Mouse (Mus musculus) gastrocnemius, postnatal 10 days (tissue): Measurements from ENCODE around the gene 1700020D05Rik. TPM values are rescaled to one million over a fixed set of nuclear protein-coding genes. Genes with fewer than 3 reads are reported as not detected.

Experiments
- DNase-seq: peaks from one replicate; pipeline ENCODE4 v3.0.0; 2021; ENCODE audit warnings: mixed read lengths
- total RNA-seq, 2 experiments: library from RNA; stranded (reverse); gene quantifications; 2 replicates each; pipeline ENCODE4 v1.2.3; 2021

The 1700020D05Rik gene
- total RNA-seq, 2 experiments from 2014 or later, result 0.47 to 1.4 TPM

GRCm38 (mm10) chr19:5475069-5475714, 28.4 kb downstream of the 1700020D05Rik start:
- DNase-seq, result no peak

DNA sequence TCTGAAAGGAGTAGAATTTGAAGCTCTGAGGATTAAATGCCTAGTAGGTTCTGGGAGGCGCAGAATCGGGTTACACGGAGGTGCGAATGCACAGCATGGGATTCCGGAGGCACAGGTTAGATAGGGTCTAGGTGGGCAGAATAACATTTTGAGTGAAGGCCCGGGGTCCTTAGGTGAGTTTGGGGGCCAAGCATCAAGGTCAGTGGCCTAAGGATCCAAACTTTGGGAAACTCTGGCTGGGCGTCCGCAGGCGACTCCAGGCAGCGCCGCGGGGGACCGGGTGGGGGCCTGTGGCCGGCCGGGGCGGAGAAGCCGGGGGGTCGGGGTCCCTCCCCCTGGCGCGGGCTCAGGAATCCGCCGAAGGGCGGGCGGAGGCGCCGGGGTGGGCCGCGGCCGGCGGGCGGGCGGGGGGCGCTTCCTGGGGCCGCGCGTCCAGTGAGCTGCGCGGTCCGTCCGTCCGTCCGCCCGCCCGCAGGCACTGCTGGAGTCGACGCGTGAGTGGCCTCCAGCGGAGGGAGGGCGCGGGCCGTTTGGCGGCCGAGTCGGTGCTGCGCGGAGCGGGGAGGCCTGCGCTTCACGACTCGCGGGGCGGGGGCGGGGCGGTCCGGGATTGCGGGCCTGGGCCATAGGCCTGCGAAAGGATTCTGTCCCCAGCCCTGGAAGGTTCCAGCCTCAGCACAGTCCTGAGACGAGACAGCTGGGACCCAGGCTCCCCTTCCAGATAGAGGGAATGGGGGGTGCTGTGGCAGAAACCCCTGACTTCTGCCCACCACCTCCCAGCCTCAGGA, 29.1 kb downstream of the 1700020D05Rik start:
- peak; percentile 72 for DNase-seq

DNA sequence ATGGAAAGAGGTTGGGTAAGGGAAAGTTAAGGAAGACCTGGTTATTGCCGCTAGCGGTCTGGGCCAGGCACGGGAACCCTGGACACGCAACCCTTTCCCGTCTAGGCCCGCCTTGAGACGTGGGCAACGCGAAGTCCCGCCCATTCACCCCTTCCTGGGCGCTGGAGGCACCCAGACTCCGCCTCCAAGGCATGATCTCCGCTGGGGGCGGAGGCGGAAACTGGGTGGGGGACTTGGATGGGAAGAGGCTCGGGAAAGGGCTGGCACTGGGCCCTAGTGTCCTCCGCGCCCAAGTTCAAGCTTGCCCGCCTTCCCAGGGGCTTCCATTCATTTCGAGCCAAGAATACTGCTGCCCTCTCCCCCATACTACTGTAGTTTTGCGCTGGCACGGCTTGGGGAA, 29.9 kb downstream of the 1700020D05Rik start, which contains the start of gene Efemp2:
Gene Efemp2 (plus strand): TSS at position 235 of the 400 bp plus-strand sequence.
- DNase-seq, result peak; percentile 69

GRCm38 (mm10) chr19:5472857-5473256, 30.7 kb downstream of the 1700020D05Rik start:
- no peak for DNase-seq

DNA sequence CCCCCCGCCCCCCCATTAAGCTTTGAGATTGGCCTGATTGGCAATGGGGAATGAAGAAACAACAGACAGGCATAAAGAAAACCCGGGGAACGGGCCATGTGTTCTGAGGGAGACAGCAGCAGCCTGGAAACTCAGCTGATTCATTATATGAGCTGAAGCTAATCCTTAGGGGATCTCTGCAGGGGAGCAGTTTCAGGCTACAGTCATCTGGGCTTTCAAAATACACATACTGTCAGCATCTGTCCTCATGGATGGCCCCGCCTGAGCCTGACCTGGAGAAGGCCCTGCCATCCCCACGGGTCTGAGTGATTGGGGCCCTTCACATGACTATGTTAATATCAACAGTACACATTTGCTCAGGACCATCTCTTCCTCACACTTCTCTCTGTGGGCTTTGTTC, 31.7 kb downstream of the 1700020D05Rik start:
- DNase-seq, result no peak

DNA sequence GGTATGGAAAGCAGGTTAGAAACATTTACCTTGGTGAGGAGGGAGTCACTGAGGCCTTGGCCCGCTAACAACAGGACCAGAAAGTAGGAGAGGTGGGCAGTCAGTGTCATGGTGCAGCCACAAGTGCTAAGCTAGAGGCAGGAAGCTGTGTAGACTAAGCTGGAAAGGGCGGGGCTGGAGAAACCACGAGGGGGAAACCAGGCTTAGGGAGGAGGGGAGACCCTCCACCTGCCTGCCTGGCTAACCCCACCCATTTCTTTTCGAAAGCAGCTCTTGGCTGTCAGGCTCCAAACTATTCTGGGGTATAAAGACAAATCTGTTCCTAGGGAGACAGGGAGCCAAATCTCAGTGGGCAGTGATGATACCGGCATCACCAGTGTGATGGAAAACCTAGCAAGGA, 35.2 kb downstream of the 1700020D05Rik start, which contains the start of gene Ctsw:
Gene Ctsw (minus strand): TSS at position 134 of the 400 bp plus-strand sequence.
- no peak for DNase-seq

GRCm38 (mm10) chr19:5466916-5467500, 36.6 kb downstream of the 1700020D05Rik start:
- DNase-seq, result no peak

- no peak for DNase-seq
Observed at GRCm38 (mm10) chr19:5465037-5465436, 38.5 kb downstream of the 1700020D05Rik start.

DNA sequence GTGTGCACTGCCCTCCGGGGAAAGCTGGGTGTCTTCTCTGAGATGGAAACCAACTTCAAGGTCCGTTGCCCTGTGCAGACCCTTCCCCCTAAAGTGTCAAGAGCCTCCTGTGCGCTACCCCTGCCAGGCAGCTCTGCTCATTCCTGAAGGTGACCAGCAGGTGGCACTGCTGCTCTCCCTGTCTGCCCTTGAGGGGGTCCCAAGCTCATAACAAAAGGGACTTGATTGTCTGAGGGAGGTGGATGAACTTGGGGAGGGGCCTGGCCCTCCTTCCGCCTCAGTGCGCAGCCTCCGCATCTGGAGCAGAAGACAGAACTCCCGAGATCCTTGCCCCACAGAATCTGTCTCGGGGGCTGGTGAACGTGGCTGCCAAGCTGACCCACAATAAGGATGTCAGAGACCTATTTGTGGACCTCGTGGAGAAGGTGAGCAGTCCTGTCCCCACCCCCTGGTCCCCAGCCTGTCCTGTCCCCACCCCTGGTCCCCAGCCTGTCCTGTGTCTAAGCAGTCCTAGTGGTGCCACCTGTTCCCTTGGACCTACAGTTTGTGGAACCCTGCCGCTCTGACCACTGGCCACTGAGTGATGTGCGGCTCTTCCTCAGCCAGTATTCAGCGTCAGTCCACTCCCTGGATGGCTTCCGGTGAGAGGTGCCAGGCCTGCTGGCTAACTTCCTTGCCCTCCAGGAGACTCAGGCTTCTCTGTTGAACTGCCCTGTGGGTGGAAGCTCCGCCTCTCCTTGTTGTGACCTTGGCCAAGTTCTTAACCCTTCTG, 39.6 kb downstream of the 1700020D05Rik start:
- peak; percentile 53 for DNase-seq

DNA sequence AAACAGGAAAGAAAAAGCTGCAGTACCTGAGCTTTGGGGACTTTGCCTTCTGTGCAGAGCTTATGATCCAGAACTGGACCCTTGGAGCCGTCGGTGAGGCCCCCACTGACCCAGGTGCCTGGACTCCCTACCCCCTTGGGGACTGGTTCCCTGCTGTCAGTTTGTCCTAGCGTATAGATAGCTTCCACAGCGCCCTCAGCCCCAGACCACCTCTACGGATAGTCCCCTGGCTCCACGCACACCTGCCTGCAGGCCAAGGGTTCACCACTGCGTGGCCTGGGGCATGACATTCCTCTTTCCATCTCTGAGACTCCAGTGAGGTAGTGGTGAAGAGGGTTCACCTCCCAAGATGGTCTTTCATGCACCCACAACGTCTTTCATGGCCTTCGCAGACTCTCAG, 40.4 kb downstream of the 1700020D05Rik start:
- DNase-seq, result no peak

DNA sequence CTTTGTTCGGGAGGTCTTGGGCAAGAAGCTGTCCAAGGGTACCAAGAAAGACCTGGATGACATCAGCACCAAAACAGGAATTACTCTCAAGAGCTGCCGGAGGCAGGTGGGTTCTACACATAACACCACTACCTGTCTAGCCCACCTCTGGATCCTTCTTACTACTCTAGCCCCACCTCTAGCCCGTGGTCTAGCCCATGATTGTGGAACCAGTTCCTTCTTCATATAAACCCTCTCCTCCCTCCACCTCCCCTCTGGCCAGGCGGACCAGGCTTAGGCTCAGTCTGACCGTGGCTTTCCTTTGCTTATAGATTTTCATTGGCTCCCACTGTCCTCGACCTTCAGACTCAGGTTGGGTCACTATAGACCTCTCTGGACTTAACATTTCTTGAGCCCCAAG, 42.2 kb downstream of the 1700020D05Rik start:
- no peak for DNase-seq

GRCm38 (mm10) chr19:5460465-5460911, 43.1 kb downstream of the 1700020D05Rik start, which contains the start of gene Fibp:
Fibp (plus strand) TSS chr19:5460615.
- peak; percentile 88 for DNase-seq

GRCm38 (mm10) chr19:5459896-5460295, 43.7 kb downstream of the 1700020D05Rik start:
- DNase-seq, result no peak

GRCm38 (mm10) chr19:5459019-5459418, 44.6 kb downstream of the 1700020D05Rik start:
- DNase-seq, result no peak

DNA sequence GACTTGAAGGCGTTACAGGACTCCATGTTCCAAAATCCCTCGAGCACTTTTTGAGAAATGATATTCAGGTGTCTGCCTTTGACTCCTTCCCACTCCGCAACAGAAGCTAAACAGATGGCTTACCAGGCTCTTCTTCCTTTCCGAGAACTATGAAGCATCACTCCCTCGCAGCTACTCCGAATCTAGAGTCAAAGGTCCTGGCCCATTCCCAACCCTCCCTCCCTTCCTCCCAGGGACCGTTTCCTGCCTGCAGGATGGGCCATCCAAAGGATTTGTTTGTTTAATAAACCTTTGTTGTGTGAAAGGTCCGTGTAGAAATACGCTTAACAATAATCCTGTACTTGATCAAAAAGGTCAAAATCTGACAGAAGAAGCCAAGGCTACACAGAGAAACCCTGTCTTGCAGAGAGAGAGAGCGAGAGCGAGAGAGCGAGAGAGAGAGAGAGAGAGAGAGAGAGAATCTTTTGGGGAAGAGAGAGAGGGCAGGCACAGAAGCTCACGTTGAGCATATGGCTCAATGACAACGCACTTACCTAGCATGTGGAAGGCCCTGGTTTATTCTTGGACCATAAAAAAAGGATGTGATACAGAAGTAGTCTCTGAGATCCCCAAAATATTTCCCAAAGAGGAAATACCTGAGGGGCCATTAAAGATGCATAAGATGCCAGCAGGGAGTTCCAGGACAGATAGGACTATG, 45.7 kb downstream of the 1700020D05Rik start, which contains the start of gene Ccdc85b:
Gene Ccdc85b (minus strand): TSS at position 149 of the 697 bp plus-strand sequence.
- no peak for DNase-seq

- peak; percentile 94 for DNase-seq
Observed at GRCm38 (mm10) chr19:5456922-5457745, 46.5 kb downstream of the 1700020D05Rik start.

- DNase-seq, result peak; percentile 33
Observed at GRCm38 (mm10) chr19:5456241-5456921, 47.2 kb downstream of the 1700020D05Rik start.

DNA sequence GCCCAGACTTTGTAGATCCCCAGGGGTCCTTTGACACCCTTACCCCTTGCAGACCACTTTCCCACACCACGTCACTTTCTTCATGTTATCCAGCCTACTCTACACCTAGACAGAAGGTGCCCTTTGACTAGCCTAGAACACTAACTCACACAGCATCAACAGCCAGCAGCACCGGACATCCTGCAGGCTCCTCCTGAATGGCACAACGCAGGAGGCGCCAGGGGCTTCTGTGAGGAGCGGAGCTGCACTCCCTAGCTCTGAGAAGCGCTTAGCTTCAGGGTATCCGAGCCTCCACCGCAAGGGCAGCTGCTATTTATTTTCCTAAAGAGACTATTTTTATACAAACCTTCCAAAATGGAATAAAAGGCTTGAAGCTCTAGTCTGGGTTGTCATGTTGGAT, 48.0 kb downstream of the 1700020D05Rik start:
- DNase-seq, result no peak

DNA sequence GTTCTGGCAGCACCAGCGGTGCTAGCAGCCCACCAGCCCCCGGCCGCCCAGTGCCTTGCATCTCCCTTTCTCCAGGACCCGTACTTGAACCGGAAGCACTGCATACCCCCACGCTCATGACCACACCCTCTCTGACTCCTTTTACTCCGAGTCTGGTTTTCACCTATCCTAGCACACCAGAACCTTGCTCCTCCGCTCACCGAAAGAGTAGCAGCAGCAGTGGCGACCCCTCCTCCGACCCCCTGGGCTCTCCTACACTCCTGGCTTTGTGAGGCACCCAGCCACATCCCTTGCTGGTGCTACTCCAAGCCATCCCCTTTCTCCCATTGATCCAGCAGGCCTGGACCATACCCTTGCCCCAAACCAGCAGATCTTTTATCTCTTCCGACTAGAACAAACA, 48.5 kb downstream of the 1700020D05Rik start:
- DNase-seq, result no peak
